Mouse (Mus musculus) cerebellum, adult 11 months (tissue): ENCODE data around the gene Hist1h1e.
"Not testable (repeated sequence)": the region's sequence is repeated elsewhere in the genome, so short reads cannot be mapped to it uniquely, and the experiment has no call there.

ENCODE experiments used
- DNase-seq: peaks from one replicate; pipeline ENCODE4 v3.0.0; 2022

Hist1h1e gene

DNA sequence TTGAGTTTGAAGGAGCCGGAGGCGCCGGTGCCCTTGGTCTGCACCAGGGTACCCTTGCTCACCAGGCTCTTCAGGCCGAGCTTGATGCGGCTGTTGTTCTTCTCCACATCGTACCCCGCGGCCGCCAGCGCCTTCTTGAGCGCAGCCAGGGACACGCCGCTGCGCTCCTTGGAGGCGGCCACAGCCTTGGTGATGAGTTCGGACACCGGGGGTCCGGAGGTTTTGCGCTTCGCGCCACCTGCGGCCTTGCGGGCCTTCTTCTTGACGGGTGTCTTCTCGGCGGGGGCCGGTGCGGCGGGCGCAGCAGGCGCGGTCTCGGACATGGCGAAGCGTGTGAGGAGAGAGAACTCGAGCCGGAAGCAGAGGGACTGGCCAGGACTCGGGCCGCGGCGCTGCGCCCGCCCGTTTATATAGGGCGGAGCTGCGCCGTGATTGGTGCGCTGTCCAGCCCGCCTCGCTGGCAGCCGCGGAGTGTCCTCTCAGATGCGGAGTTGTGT lies at the start of gene Hist1h1e:
Gene Hist1h1e, minus strand, starts transcription at position 384 of the 497 bp plus-strand sequence.
- peak; percentile 88 for DNase-seq

DNA sequence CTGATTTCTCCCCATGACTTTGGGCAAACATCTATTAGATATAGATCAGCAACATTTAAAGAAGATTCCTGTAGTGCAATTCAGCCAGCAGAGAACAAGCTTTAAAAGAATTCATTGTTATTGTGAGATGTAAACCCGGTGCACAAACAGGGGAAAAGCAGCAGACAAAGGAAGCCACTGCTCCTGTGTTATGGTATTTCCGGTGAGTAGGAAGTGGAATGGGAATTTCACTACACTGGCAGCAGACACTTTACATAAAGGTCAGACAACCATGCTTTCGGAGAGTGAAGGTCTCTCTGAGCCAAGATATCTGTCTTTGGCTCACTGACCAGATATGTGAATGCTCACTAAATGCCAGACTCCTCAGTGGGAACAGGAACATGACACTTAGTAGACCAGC lies 40.2 kb upstream of the Hist1h1e start:
- no peak for DNase-seq

DNA sequence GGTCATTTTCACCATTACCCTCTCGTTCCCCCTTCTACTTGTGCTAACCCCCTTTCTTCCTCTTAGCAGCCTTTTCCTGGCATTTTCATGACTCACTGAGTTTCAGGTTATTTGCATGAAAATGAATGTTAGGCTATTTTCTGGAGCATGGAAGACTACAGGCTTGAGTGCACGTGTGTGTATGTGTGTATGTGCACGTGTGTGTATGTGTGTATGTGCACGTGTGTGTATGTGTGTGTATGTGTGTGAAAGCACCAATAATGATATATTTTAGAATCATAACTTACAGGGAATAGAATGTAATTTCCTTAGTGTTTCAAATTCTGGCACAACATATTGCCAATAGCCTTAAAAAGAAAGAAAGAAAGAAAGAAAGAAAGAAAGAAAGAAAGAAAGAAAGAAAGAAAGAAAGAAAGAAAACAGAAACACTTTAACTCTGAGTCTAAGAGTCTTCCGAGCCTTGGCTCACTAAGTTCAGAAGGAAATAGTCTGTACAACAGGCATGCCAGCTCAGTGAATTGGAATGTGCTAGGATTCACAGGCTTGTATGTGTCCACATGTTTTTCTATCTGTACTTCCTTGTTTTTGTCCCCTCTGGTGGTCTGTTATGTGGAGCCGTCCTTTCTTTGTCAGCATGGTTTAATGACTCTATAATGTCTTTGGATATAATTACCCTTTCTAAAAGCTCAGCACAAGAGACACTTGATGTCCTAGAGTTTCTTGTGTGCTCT lies 37.4 kb upstream of the Hist1h1e start:
- no peak for DNase-seq

DNA sequence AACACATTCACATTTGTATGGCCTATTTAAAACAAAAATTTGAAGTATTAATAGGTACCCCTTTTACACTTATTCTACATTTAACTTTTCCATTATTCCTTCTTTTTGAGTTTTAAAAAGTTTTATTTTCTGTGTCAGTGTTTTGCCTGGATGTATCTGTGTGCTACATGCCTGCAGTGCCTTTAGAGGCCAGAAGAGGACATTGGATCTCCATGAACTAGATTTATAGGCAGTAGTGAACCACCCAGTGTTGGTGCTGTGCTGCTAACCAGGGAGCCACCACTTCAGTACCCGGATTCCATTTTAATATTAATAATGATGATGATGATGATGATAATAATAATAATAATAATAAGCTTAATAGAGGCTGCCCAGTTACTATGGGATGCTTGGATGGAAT lies 8.3 kb upstream of the Hist1h1e start:
- DNase-seq = no peak

DNA sequence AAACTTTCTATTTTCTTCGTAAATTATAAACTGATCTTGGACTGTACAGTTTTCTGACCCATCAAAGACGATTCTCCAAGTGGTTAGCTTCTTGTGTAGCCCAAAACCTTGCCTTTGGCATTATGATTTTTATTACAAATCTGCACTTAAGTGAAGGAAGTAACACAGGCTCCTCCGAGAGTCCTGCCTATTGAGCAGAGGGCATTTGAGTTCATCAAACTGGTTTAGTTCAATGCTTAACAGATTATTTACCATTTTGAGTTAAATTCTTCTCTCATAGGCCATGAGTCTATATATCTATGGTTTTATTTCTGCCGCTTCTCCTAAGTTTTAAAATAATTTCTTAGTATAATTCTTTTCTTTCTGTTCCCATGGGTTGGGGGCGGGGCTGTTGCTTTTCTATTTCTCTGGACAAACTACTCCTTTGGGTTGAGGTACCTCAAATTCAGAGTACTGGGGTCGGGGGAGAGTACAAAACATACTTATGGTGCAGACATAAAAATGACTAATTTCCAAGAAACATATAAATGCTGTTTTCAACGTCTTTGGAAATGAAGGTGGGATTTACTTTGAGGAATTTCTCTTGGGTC lies 598 bp upstream of the Hist1h1e start:
- DNase-seq = peak; percentile 21

DNA sequence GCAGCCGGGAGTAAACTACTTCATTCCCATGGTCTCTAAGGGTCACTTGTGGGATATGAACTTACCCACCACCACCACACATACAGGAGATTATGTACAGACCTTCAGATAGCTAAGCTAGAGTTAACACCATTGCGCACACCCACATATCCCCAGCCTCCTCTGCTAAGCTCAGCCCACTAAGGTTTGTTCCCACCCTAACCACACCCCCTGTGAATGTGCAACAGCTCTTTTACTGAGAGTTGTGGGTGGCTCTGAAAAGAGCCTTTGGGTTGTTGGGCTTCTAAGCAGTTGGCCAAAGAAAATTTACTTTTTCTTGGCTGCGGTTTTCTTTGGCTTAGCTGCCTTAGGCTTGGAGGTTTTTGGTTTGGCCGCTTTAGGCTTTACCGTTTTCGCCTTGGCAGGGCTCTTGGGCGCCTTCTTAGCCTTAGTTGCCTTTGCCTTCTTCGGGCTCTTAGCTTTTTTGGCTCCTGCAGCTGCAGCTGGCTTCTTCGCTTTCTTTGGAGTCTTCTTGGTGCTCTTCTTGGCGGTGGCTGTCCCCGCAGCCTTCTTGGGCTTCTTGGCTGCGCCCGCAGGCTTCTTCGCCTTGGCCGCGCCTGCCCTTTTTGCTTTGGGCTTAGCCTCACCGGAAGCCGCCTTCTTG lies 705 bp downstream of the Hist1h1e start:
- peak; percentile 46 for DNase-seq

DNA sequence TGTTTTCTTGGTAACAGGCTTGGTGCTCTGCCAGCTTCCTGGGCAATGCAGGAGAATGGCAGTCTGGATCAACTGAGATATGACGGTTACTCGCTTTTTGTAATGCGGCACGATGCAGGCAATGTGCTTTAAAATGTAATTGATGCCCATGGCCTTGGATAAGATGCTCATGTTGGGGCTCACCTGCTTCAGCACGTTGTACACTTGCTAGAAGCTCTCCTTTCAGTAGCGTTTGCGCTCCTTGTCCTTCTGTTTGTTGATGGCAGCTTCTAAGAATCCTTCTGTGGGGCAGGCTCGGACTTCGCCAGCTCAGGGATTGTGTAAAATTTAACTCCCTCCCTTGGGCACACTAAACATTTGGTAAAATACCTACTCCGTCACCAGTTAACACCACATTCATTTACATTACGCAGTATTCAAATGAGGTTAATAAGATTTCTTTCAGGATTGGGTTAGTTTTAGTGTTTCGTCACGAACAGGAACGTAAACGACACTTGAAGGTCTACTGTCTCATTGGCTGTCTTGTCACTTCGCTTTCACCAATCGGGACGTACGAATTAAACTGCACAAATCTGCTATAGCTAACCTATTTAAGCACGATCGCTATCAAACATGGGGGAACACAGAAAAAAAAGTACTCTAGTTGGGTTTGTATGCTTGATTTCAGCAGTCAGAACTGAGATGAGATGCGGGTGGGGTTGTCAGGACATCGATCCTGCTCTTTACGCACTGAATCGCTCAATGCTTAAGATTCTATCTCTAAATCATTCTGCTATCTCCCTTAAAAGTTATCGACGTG lies 1.4 kb downstream of the Hist1h1e start, which contains the start of gene Hist1h2be:
Gene Hist1h2be, minus strand, starts transcription at position 392 of the 799 bp plus-strand sequence.
- DNase-seq = peak; percentile 68

DNA sequence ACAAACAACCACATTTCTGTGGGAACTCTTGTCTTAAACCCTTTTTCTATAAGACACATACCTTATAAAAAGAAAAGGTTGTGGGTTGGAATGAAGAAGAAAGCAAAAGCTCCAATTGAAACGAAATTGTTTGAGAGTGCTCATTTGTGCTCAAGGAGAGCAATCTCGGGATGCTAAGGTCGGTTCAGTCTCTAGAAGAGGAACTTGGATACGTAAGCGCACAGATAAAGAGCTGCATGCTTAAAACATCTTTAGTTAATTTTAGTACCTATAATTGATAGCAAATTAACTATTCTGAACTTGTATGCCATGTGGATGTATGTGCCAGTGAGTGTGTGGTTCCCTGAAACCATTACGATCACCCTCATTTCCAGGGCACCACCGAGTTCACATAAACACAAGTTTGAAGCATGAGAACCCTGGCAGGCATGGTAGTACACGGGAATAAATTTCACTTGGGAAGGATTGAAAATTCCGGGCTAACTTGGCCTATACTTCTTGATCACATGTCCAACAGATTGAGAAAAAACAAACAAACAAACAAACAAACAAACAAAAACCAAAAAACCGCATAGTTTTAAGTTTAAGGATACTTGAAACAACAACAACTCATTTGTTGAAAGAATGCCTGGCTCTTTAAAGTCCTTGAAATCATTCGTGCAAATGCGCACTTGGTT lies 2.2 kb downstream of the Hist1h1e start:
- peak; percentile 9 for DNase-seq

DNA sequence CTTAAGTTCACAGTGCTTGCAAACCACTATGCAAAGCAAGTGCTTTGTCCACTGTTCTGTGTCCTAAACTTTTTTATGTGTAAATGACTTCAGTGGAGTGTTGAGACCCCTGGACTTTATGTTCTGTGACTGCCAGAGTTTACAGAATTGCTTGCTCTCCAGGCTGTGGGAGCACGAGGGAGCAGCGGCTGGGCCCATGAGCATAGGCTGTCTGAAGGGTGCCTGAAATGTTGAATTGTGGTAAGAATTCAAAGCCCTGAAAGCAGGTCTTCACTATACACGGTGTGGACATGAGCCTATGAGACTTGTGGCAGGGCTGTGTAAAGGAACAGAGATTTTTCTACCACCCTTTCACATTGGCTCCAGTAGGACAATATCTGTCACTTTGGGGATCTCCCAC lies 10.7 kb downstream of the Hist1h1e start:
- no peak for DNase-seq

DNA sequence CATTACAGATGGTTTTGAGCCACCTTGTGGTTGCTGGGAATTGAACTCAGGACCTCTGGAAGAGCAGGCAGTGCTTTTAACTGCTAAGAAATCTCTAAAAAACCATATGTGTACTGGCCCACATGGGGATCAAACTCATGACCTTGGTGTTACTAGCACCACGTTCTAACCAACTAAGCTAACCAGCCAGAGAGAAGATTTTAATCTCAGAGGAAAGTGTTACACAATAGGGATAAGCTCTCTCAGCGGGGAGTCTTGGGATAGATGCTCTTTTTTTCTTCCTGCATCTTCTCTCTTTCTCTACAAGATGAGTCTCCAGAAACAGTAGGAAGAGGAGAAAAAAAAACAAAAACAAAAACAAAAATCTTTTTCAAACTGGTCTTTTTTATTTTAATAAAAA lies 12.0 kb downstream of the Hist1h1e start:
- DNase-seq = no peak

DNA sequence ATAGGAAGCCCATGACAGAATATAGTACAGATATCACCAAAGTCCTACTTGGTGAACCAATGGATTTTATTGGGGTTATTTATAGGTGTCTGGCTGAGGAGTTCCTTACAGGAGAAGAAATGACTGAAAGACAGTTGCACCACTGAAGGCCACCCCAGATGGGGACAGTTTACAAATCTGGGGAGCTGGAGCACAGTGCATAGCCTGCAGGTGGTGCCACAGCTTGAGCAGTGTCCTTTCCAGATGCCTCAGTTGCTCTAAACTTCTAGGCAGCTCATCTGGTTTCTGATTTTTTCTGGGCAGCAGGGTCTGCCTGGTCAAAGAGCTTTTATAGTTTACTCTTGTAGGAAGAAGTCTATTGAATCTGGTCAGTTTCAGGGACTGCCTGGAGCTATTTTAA lies 12.5 kb downstream of the Hist1h1e start:
- DNase-seq = no peak

DNA sequence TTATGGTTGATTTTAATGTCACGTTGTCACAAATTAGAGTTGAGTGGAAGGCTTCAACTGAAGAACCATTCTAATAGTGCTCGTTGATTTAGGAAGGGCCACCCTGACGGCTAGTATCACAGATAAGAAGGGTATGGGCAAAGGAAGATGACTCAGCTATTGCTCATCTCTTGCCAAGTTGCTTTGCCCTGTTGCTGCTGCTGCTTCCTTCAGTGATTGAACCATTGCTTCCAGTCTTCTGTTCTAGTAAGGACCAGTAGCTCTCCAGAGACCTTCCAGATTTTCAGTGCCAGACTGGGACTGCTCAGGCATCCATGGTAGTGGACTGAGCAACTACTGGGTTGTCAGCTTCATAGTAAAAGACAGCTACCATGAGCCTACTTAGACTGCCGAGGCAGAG lies 13.1 kb downstream of the Hist1h1e start:
- DNase-seq = no peak

DNA sequence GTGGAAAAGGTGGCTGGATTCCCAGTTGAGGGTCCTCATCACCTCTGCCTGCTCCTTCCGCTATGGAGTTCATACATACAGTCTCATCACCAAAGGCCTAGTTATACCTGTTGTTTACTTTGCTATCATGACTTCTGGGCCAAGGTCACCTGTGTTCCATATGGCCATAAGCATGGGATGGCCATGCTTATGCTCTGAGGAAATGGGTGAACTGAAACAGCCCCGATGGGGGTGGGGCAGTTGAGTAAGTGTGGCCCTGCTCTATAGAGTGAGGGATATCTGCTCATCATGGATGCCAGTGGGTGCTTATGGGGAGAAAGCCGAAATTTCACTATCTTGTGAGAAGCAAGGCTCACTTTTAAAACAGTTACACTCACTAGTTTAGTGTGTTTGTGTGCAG lies 17.3 kb downstream of the Hist1h1e start:
- no peak for DNase-seq

DNA sequence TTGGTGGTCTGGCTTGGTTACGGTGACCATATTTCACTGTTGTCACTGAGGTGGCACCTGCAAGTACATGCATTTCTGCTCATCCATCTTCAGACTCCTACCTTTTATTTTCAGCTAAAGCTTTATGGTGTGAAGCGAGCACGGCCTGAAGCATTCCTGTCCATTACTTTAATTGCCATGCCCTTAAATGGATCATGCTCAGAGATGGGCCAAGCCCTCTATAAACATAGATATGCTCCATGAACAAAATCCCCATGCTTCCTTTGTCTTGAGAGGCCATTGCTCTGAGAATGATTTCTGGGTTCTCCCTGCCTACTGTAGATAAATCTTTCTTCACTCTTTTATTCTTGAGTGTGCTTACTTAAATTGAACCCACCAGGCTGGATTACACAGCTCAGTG lies 17.9 kb downstream of the Hist1h1e start:
- DNase-seq = no peak

DNA sequence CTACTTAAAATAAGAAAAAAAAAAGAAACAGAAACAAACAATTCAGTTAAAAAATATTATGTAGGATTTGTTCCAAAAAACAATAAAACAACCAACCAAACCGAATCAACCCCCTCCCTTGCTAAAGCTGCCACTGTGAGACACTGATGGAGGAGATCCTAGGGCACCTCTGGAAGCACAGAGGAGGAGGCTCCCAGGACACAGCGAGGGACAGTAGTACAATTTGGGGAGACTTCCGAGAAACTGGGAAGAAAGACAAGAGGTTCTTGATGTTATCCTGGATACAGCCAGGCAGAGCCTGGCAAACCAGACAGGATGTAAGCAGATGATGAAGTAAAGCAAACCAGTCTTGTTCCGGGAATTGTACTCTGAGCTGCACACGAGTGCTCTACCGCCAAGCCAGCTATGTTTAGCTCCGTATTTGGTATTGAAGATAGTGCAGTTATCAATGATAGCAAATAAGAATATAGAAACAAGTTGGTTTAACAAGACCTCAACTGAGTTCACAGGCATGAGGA lies 19.1 kb downstream of the Hist1h1e start:
- DNase-seq = no peak

DNA sequence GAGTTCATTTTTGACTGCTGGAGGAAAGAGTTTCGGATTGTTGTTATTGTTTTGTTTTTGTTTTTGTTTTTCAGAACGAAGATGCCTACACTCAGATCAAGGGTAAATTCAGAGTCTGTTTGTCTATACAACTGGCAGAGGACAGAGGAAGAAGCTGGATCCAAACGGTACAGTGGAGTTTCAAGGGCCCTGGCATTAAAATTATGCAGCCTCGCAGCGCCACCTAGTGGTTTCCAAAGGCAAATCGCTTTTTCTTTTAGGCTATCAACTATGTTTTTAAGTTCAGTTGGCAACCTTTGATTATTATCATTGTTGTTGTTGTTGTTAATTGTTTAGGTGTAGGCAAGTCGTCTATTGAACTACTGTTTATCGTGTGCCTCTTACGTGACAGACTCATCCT lies 24.4 kb downstream of the Hist1h1e start:
- DNase-seq = peak; percentile 65

DNA sequence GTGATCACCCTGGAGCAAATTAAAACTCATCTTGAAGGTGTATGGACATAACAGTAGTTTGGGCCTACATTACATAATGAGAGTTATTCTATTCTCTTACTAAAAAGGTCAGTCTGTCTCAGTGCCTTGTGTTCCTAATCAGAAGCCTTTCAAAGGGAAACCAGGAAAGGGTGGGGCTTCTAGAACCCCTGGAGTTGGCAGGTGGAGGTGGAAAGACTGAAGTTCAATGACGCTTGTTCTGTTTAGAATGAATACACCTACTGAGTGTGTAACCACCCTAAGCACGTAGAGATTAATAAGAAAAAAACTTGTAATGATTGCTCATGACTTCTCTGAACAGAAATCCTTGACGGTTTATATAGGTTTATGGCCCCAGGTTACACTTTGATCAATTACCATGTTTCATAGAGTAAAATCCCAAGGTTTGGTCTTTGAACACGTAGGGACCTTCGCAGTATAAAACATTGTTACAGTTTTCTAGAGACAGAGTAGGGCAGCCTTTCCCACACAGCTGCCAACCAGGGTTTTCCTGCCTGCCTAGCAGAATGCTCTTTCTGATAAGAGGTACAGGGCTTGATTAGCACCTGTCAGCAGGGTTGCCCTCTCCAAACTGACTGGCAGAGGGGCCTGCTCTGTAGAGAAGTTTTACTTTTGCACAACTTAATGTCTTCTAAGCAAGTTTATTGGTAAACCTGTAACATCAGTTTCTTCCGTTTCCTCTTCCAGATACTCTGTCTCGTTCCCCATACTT lies 26.6 kb downstream of the Hist1h1e start:
- DNase-seq = no peak

DNA sequence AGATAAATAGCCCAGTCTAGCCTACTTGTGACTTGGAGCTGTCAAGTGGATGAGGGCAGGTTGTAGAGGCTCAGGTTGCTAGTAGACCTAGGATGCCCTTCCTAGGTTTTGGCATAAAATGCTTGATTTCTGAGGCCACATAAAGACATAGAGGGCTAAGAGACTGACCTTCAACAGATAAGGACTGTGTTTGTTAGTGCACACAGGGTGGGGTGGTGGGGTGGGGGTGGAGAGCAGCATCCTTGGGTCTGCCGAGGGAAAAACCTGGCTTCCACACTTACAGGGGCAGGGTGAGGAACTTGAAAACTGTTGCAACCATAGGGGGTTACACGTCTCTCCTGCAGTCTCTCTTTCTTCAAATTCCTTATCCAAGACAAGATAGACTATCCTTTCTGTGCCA lies 27.2 kb downstream of the Hist1h1e start:
- DNase-seq = no peak

DNA sequence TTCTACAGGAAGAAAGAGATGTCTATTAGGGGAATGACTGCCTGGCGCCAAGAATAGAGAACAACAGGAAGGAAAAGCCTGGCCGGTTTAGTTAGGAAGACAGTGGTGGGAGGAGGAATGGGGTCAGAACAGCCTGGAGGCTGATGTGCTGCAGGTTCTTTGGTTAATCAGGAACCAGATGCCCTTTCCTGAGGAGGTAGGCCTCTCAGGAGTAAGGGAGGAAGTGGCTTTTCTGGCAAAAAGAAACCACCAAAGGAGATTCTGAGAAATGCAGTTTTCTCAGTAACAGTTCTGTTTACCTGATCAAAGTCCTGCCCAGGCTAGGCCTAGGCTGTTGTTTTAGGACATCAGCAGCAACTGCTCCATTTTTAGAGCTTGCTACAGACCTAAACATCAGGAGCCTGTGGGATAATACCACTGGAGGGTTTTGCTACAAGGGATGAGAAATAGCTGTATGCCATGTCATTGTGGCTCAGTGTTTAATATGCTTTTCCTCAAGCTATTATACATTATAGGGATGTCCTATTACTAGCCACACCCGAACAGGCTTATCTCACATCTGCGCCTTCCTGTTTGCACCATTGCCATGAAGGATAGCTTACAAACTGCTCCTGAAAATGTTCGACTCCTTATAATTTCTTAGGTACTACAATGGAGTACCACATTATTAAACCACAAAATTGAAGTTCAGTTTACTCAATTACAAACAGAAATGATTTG lies 29.1 kb downstream of the Hist1h1e start:
- DNase-seq = no peak

DNA sequence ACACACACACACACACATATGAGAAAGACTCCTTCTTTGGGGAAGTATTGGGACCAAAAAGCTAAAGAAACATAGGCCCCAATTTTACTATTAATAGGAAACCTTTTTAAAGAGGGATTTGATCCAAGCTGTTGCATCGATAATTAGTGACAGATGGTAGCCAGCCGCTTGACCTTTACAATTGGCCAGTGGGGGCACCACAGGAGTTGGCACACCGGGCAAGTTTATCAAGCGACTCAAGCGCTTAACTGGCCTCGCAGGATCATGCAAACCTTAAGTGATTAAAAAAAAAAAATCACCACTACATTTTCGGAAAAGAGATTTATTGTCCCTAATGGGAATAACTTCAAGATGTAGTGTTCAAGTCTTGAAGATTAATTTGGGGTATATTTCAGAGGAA lies 29.7 kb downstream of the Hist1h1e start:
- DNase-seq = peak; percentile 56

DNA sequence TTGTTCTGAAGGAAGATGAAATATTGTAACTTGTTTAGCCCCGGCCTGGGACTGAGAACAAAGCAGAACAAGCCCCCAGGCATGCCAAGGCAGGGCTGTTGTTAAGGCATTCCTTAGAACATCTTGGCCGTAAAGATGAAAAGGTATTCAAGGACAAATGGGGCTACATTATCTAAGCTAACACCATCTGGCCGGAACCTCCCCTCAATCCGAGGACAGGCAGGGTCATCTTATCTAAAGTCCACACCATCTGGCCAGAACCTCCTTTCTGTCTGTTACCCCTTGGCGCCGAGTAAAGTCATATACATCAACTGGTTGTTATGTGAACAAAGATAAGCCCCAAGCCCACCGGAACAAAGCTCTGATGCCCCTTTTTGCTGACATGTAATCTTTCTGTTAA lies 30.5 kb downstream of the Hist1h1e start:
- DNase-seq = not testable (repeated sequence)
